ENCODE assay signal across 9 mouse cellular contexts in the genomic region with DNA sequence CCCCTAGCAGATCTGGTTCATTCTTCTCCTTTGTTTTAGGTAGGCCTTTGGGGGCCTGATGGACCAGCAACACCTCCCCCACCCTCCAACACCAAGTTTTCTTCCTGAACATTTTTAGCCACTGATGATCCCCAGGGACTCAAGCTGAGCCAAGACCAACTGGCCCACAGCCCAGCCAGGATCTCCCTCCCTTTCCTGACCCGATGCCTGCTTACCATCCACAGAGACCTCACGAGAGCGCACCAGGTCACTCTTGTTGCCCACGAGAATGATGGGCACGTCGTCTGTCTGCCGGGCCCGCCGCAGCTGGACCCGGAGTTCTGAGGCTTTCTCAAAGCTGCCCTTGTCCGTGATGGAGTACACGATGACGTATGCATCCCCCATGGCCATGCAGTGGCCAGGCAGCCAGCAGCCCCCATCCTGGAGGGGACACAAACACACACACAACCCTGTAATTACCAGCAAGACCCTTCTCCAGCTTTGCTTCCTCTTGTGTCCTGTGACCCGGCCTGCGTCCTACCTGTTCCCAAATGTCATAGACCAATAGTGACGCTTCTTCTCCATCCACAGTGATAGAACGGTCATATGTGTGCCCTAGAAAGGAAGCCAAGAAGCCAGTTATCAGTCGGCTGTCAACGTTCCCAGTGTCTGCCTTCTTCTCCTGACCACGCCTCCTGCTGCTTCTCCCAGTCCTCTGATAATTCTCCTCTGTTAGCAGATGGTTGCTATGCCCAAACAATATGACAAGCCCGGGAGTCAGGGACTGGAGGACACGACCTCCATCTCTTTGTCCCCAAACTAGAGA. TPM values are rescaled to one million over a fixed set of nuclear protein-coding genes. Genes with fewer than 3 reads are reported as not detected.
DNase-seq lines count a peak whose midpoint lies in the region; ATAC-seq and TF ChIP-seq lines count a peak whose summit lies in the region.
"Had no signal": no experiment of that assay in that cellular context is flagged by ENCODE, and none has a peak within 500 bp of the region (broad histone marks: within the 10 kb centered on the region; RNA-seq: fewer than 3 reads in every experiment).

No protein-coding gene starts in this region.

- no peak overlapping the region for H3K27ac ChIP-seq in lung, postnatal 0 days (ENCODE audit: low read length)
- no peak overlapping the region for H3K27ac ChIP-seq in hindbrain, postnatal 0 days

- no peaks in the 10 kb centered on the region for H3K27me3 ChIP-seq in lung, postnatal 0 days (replicated peaks; ENCODE audit: insufficient read depth, low read length)
- no peaks in the 10 kb centered on the region for H3K27me3 ChIP-seq in hindbrain, postnatal 0 days (ENCODE audit: insufficient read depth, low read length)

- TF ChIP-seq EP300 in lung, postnatal 0 days (IDR thresholded peaks at IDR 0.05) = no peak

- H3K9me3 ChIP-seq in lung, postnatal 0 days (ENCODE audit: low read length) = no peaks in the 10 kb centered on the region
- H3K9me3 ChIP-seq in hindbrain, postnatal 0 days (ENCODE audit: low read length) = no peaks in the 10 kb centered on the region
- H3K9me3 ChIP-seq: G1E had no signal

- no peak for TF ChIP-seq POLR2A in lung, adult 2 months (IDR thresholded peaks at IDR 0.05; ENCODE audit: borderline replicate concordance, extremely low read depth, low read depth, low read length)

- ATAC-seq in common myeloid progenitor, adult 5-6 weeks (replicated peaks; ENCODE audit: low read depth, poor library complexity, severe bottlenecking) = peak; percentile 14; the same call in 1 of the 2 replicates
- no peak for ATAC-seq in lung, postnatal 0 days
- ATAC-seq in hindbrain, postnatal 0 days = no peak

- no peak overlapping the region for H3K9ac ChIP-seq in lung, postnatal 0 days (replicated peaks; ENCODE audit: low read depth)
- no peak overlapping the region for H3K9ac ChIP-seq in hindbrain, postnatal 0 days (replicated peaks; ENCODE audit: low read length)

- DNase-seq in lung, adult 2 months = no peak
- DNase-seq in lung, postnatal 25 days (ENCODE audit: low spot score) = no peak
- DNase-seq in heart, postnatal 4 days = peak; percentile 90
- DNase-seq in lung, postnatal 0 days (ENCODE audit: low spot score) = no peak
- no peak for DNase-seq in hindbrain, postnatal 0 days (ENCODE audit: low spot score)
- DNase-seq in spleen, postnatal 36 days (ENCODE audit: low spot score in 2 of 2) = no peak
- no peak for DNase-seq in left cerebral cortex, adult 9 months (ENCODE audit: low spot score in 2 of 2)

- H3K4me2 ChIP-seq in lung, postnatal 0 days (replicated peaks; ENCODE audit: low read depth, low read length) = peak overlapping the region; percentile 56; the same call in 1 of the 2 replicates
- H3K4me2 ChIP-seq in hindbrain, postnatal 0 days (ENCODE audit: low read depth, low read length) = no peak overlapping the region

- peaks cover 4% of the 10 kb centered on the region; the same call in 1 of the 2 replicates for H3K4me1 ChIP-seq in lung, adult 2 months (ENCODE audit: control insufficient read depth, insufficient read depth, low read length)
- H3K4me1 ChIP-seq in lung, postnatal 0 days (ENCODE audit: insufficient read depth, low read depth, low read length) = no peaks in the 10 kb centered on the region
- H3K4me1 ChIP-seq in hindbrain, postnatal 0 days (ENCODE audit: insufficient read depth, low read length) = peaks cover 3% of the 10 kb centered on the region

- H3K36me3 ChIP-seq in lung, postnatal 0 days (ENCODE audit: insufficient read depth, low read length) = no peaks in the 10 kb centered on the region
- no peaks in the 10 kb centered on the region for H3K36me3 ChIP-seq in hindbrain, postnatal 0 days (ENCODE audit: insufficient read depth, low read length)

- H3K4me3 ChIP-seq in lung, adult 2 months (replicated peaks; ENCODE audit: extremely low read depth, low read depth, low read length) = peak overlapping the region; percentile 4
- H3K4me3 ChIP-seq in lung, postnatal 0 days (ENCODE audit: low read depth, low read length) = no peak overlapping the region
- no peak overlapping the region for H3K4me3 ChIP-seq in hindbrain, postnatal 0 days (ENCODE audit: low read length)

- WGBS in lung, adult 2 months = 60% methylated on average over 22 of the region's 22 CpGs
- WGBS in lung, postnatal 0 days = 61% methylated on average over 22 of the region's 22 CpGs
- 69% methylated on average over 22 of the region's 22 CpGs for WGBS in hindbrain, postnatal 0 days

- TF ChIP-seq CTCF in lung, adult 2 months (IDR thresholded peaks at IDR 0.05; ENCODE audit: insufficient read depth, low read length) = no peak
- TF ChIP-seq CTCF in lung, postnatal 0 days (IDR thresholded peaks at IDR 0.05) = no peak
- TF ChIP-seq CTCF in hindbrain, postnatal 0 days (IDR thresholded peaks at IDR 0.05; ENCODE audit: low read depth) = no peak

RNA-seq across cellular contexts. Expression of a gene that starts 1.6 kb away (rescaled TPM):
- polyA plus RNA-seq in lung, adult 2 months (2012; rRNA removed) = 10.9 and 19.5 TPM in 2 replicates
- total RNA-seq in common myeloid progenitor, adult 5-6 weeks (2017) = 3.1 and 4.8 TPM in 2 replicates
- total RNA-seq in heart, postnatal 4 days (2021) = 100 to 1,000 TPM; 193 to 274 TPM
- 19.9 and 22.6 TPM in 2 replicates for polyA plus RNA-seq in lung, postnatal 0 days (2015; fragmentation: Nextera tagmentation; extraction: Ambion mirVana)
- total RNA-seq in hindbrain, postnatal 0 days (2014; rRNA removed) = 3.9 and 5.1 TPM in 2 replicates
- 2.4 and 2.7 TPM in 2 replicates for polyA plus RNA-seq in hindbrain, postnatal 0 days (2015; fragmentation: Nextera tagmentation; extraction: Ambion mirVana)

RNA-seq across cellular contexts. Expression of a gene that starts 5.3 kb away (rescaled TPM):
- polyA plus RNA-seq in lung, adult 2 months (2012; rRNA removed) = 9.6 and 16.2 TPM in 2 replicates
- not detected in 2 replicates for total RNA-seq in common myeloid progenitor, adult 5-6 weeks (2017)
- 1 to 10 TPM; 2.8 to 4.6 TPM for total RNA-seq in heart, postnatal 4 days (2021)
- polyA plus RNA-seq in lung, postnatal 0 days (2015; fragmentation: Nextera tagmentation; extraction: Ambion mirVana) = 13.8 and 17.2 TPM in 2 replicates
- total RNA-seq in hindbrain, postnatal 0 days (2014; rRNA removed) = not detected in 2 replicates
- not detected in 2 replicates for polyA plus RNA-seq in hindbrain, postnatal 0 days (2015; fragmentation: Nextera tagmentation; extraction: Ambion mirVana)
- polyA plus RNA-seq: G1E had no signal

RNA-seq across cellular contexts. Expression of a gene that starts 12.3 kb away (rescaled TPM):
- polyA plus RNA-seq in lung, adult 2 months (2012; rRNA removed) = 34.7 and 35.3 TPM in 2 replicates
- total RNA-seq in common myeloid progenitor, adult 5-6 weeks (2017) = 25.8 and 28.0 TPM in 2 replicates
- 10 to 100 TPM; 82.2 to 85.4 TPM for total RNA-seq in heart, postnatal 4 days (2021)
- polyA plus RNA-seq in lung, postnatal 0 days (2015; fragmentation: Nextera tagmentation; extraction: Ambion mirVana) = 70.2 and 72.9 TPM in 2 replicates
- 55.2 and 73.6 TPM in 2 replicates for total RNA-seq in hindbrain, postnatal 0 days (2014; rRNA removed)
- polyA plus RNA-seq in hindbrain, postnatal 0 days (2015; fragmentation: Nextera tagmentation; extraction: Ambion mirVana) = 103 and 104 TPM in 2 replicates

RNA-seq across cellular contexts. Expression of a gene that starts 38.3 kb away (rescaled TPM):
- polyA plus RNA-seq in lung, adult 2 months (2012; rRNA removed) = 3.4 and 4.4 TPM in 2 replicates
- total RNA-seq in common myeloid progenitor, adult 5-6 weeks (2017) = 9.8 and 12.4 TPM in 2 replicates
- total RNA-seq in heart, postnatal 4 days (2021) = 1 to 10 TPM; 5.0 to 5.4 TPM
- 5.9 and 6.0 TPM in 2 replicates for polyA plus RNA-seq in lung, postnatal 0 days (2015; fragmentation: Nextera tagmentation; extraction: Ambion mirVana)
- 12.1 and 12.3 TPM in 2 replicates for total RNA-seq in hindbrain, postnatal 0 days (2014; rRNA removed)
- 14.2 and 15.3 TPM in 2 replicates for polyA plus RNA-seq in hindbrain, postnatal 0 days (2015; fragmentation: Nextera tagmentation; extraction: Ambion mirVana)

Comparison
In these comparisons a context has a peak if more than half of its experiments do, and no peak if none do; other contexts are left out.
1. RNA of a gene that starts 1.6 kb away (total RNA-seq): 193 to 274 TPM in heart, postnatal 4 days; 3.9 to 5.1 TPM in hindbrain, postnatal 0 days and 3.1 to 4.8 TPM in common myeloid progenitor, adult 5-6 weeks; every median in the first group is over 10 times any median in the second.